Mouse (Mus musculus): ENCODE measurements at regions not wholly inside any gene's neighbourhood (a gene's known extent, or its start where the extent isn't known, plus 50 kb on each side); places are given as distances from the start of the nearest gene placed in this dataset.
"Not testable (repeated sequence)": the region's sequence is repeated elsewhere in the genome, so short reads cannot be mapped to it uniquely, and the experiment has no call there.

DNA sequence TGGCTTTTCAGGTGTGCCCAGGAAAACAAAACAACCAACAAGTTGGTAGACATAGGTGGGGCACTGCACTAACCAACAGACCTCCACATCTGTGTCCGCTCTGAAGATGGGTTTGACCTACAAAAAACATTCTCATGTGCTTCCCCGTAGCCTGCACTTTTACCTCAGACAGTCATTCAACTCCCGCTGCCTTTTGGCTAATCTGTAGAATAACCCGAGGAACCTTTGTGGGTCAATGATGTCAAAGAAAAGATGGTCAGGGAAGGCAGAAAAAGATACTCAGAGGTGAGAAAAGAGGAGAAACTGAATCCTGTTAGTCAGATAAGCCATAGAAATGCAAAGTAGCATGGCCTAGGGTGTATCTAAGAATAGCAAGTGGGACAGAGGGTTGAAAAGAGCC, 170.8 kb downstream of the Snx19 start:
- Histone ChIP-seq H3K4me3 (ENCODE audit: low read depth, low read length) (no peak overlapping the region), H3K4me1 (ENCODE audit: control insufficient read depth, insufficient read depth, low read length) (no peaks in the 10 kb centered on the region), H3K9ac (ENCODE audit: low read depth, low read length) (no peak overlapping the region), H3K27ac (ENCODE audit: low read depth, low read length) (no peak overlapping the region), H3K27me3 (ENCODE audit: control insufficient read depth, insufficient read depth, low read length) (no peaks in the 10 kb centered on the region), H3K9me3 (replicated peaks; ENCODE audit: control insufficient read depth, low read length) (no peaks in the 10 kb centered on the region), H3K4me2 (no peak overlapping the region), H3K36me3 (ENCODE audit: control insufficient read depth, insufficient read depth, low read length) (no peaks in the 10 kb centered on the region)
- 56% methylated on average over 4 of the region's 4 CpGs for WGBS (ENCODE audit: insufficient replicate concordance)
- no peak for ATAC-seq (replicated peaks; ENCODE audit: insufficient number of reproducible peaks, low FRiP score, low TSS enrichment)

DNA sequence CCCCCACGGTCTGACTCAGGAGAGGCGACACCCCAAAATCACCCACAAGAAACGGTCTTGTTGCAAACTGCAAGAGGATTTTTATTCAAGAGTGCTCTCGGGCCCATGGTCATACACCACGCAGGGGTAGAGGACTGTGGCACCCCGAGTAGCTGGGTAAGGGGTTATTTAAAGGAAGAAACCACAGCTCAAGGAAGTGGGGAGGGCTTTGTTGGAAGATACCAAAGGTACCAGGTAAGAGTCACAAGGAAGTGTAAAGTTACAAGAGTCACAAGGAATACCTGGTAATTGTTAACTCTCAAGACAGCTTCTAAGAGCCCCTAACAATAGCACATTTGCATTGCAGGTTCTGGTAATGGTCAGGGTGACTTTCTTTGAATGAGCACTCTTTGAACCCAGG, 170.2 kb downstream of the Snx19 start:
- H3K9ac ChIP-seq (ENCODE audit: low read depth, low read length); H3K4me1 ChIP-seq (ENCODE audit: control insufficient read depth, insufficient read depth, low read length); H3K36me3 ChIP-seq (ENCODE audit: control insufficient read depth, insufficient read depth, low read length); H3K27ac ChIP-seq (ENCODE audit: low read depth, low read length); H3K4me3 ChIP-seq (ENCODE audit: low read depth, low read length); H3K27me3 ChIP-seq (ENCODE audit: control insufficient read depth, insufficient read depth, low read length); H3K4me2 ChIP-seq; H3K9me3 ChIP-seq (replicated peaks; ENCODE audit: control insufficient read depth, low read length); ATAC-seq (replicated peaks; ENCODE audit: insufficient number of reproducible peaks, low FRiP score, low TSS enrichment): not testable (repeated sequence)
- 78% methylated on average over 6 of the region's 6 CpGs for WGBS (ENCODE audit: insufficient replicate concordance)

DNA sequence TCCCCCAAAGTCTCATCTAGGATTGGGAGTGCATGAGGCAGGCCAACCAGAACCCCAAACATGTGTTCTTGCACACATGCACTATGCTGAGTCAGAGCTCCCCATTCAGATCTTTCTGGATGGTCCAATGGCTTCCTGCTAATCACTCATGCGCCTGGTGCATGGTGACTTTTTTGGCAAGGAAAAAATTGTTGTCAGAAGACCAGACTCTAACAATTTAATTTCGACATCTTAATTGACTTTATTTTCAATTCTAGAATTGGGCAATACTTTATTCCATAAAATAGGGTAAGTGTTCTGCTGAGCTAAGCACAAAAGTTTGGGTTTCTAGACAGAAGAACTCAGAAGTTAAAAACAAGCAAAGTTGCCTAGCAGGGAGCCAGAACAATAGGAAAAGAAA, 165.7 kb downstream of the Snx19 start:
- Histone ChIP-seq H3K36me3 (ENCODE audit: control insufficient read depth, insufficient read depth, low read length) (no peaks in the 10 kb centered on the region), H3K27ac (ENCODE audit: low read depth, low read length) (no peak overlapping the region), H3K4me2 (no peak overlapping the region), H3K27me3 (ENCODE audit: control insufficient read depth, insufficient read depth, low read length) (no peaks in the 10 kb centered on the region), H3K4me3 (ENCODE audit: low read depth, low read length) (no peak overlapping the region), H3K4me1 (ENCODE audit: control insufficient read depth, insufficient read depth, low read length) (no peaks in the 10 kb centered on the region), H3K9me3 (replicated peaks; ENCODE audit: control insufficient read depth, low read length) (no peaks in the 10 kb centered on the region), H3K9ac (ENCODE audit: low read depth, low read length) (no peak overlapping the region)
- no peak for ATAC-seq (replicated peaks; ENCODE audit: insufficient number of reproducible peaks, low FRiP score, low TSS enrichment)
- 79% methylated on average over 2 of the region's 2 CpGs for WGBS (ENCODE audit: insufficient replicate concordance)

DNA sequence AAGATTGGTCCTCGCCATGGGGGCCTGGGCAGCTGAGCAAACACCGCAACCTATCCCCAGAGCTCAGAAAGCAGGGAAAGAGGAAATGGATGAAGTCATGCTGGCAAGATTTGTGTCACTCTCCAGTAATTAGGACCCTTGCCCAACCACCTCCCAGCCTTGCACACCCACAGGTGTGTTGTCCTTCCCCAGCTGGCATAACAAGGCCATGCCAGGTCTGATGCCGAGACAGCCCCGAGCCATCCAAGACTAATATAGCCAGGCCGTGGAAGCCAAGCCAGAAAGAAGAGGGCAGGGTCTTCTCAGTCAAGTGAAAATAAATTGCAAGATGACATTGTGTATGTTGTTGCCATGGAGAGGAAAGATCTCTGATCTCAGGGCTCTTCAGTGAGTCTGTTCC, 164.3 kb downstream of the Snx19 start:
- H3K4me1 ChIP-seq (ENCODE audit: control insufficient read depth, insufficient read depth, low read length): no peaks in the 10 kb centered on the region
- H3K27me3 ChIP-seq (ENCODE audit: control insufficient read depth, insufficient read depth, low read length): no peaks in the 10 kb centered on the region
- no peak overlapping the region for H3K4me3 ChIP-seq (ENCODE audit: low read depth, low read length)
- no peaks in the 10 kb centered on the region for H3K36me3 ChIP-seq (ENCODE audit: control insufficient read depth, insufficient read depth, low read length)
- H3K4me2 ChIP-seq: no peak overlapping the region
- 77% methylated on average over 5 of the region's 5 CpGs for WGBS (ENCODE audit: insufficient replicate concordance)
- H3K27ac ChIP-seq (ENCODE audit: low read depth, low read length): no peak overlapping the region
- no peaks in the 10 kb centered on the region for H3K9me3 ChIP-seq (replicated peaks; ENCODE audit: control insufficient read depth, low read length)
- H3K9ac ChIP-seq (ENCODE audit: low read depth, low read length): no peak overlapping the region
- no peak for ATAC-seq (replicated peaks; ENCODE audit: insufficient number of reproducible peaks, low FRiP score, low TSS enrichment)

DNA sequence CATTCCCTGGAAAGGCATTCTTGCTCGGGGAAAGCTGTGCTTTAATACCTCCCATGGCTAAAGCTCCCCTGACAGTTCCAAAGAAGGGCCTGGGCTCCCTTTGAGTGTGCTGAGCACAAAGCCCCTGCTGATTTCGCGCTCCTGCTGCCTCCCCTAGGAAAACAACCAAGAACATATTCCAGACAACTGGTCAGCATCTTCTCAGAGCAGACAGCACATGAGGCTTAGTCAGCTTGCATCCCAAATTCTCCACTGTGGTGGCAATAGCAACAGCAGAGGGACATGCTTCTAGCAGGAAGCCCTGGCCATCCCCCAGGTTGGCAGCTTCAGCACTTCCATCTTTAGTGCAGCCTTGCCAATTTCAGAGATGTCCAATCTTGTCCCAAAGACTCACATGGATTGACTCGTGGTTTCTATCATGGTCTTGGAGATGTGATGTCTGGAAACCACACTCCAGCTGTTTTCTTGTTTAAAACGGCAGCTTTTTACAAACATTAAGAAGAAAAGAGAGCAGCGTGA, 163.8 kb downstream of the Snx19 start:
- no peaks in the 10 kb centered on the region for H3K27me3 ChIP-seq (ENCODE audit: control insufficient read depth, insufficient read depth, low read length)
- H3K4me1 ChIP-seq (ENCODE audit: control insufficient read depth, insufficient read depth, low read length): no peaks in the 10 kb centered on the region
- 60% methylated on average over 6 of the region's 6 CpGs for WGBS (ENCODE audit: insufficient replicate concordance)
- no peak overlapping the region for H3K27ac ChIP-seq (ENCODE audit: low read depth, low read length)
- H3K9me3 ChIP-seq (replicated peaks; ENCODE audit: control insufficient read depth, low read length): no peaks in the 10 kb centered on the region
- no peak overlapping the region for H3K9ac ChIP-seq (ENCODE audit: low read depth, low read length)
- no peak for ATAC-seq (replicated peaks; ENCODE audit: insufficient number of reproducible peaks, low FRiP score, low TSS enrichment)
- no peak overlapping the region for H3K4me2 ChIP-seq
- H3K4me3 ChIP-seq (ENCODE audit: low read depth, low read length): no peak overlapping the region
- no peaks in the 10 kb centered on the region for H3K36me3 ChIP-seq (ENCODE audit: control insufficient read depth, insufficient read depth, low read length)

DNA sequence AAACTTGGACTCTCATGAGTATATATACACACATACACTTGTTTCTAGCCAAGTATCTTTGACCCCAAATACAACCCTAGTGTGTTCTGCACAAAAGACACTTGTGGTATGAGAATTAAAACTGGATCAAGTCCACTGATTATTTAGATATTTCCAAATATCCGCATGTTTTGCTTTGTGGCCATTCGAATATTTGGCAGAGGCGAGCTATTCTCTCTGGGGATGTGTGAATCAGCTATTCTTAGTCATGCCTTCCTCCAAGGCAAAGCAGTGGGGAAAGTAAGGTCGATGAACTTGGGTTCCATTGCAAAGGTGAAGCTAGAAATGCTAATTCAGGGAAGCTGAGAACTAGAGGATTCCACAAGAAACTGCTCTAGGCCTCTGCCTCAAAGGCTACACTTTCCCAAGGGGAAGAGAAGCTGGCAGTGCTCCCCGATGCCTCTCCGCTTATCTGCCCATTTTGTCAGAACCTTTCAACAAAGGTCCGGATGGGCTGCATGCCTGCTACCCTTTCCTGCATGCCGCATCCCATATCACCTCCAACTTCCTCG, 154.4 kb downstream of the Snx19 start:
- H3K27me3 ChIP-seq (ENCODE audit: control insufficient read depth, insufficient read depth, low read length): no peaks in the 10 kb centered on the region
- H3K27ac ChIP-seq (ENCODE audit: low read depth, low read length): no peak overlapping the region
- H3K4me3 ChIP-seq (ENCODE audit: low read depth, low read length): no peak overlapping the region
- no peak overlapping the region for H3K4me2 ChIP-seq
- no peaks in the 10 kb centered on the region for H3K9me3 ChIP-seq (replicated peaks; ENCODE audit: control insufficient read depth, low read length)
- WGBS (ENCODE audit: insufficient replicate concordance): 66% methylated on average over 9 of the region's 9 CpGs
- no peak overlapping the region for H3K9ac ChIP-seq (ENCODE audit: low read depth, low read length)
- no peak for ATAC-seq (replicated peaks; ENCODE audit: insufficient number of reproducible peaks, low FRiP score, low TSS enrichment)
- no peaks in the 10 kb centered on the region for H3K36me3 ChIP-seq (ENCODE audit: control insufficient read depth, insufficient read depth, low read length)
- H3K4me1 ChIP-seq (ENCODE audit: control insufficient read depth, insufficient read depth, low read length): peaks cover 5% of the 10 kb centered on the region; the same call in 1 of the 2 replicates

DNA sequence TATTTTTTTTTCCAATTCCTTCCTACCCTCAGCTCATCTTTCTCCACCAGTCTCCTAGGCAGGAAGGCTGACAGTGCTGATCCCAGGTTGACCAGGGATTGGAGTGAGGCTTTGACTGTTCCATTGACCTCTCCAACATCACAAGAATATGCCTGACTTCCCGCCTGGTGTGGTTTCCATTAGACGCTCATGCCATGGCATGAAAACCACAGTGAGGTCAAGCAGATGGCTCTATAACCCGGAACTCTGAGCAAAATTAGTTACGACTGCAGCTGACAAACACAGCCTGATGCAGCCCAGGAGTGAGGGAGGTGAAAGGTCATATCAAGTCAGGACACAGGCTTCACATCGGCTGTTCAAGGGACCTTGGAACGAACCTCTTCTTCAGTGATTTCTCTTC, 153.6 kb downstream of the Snx19 start:
- no peaks in the 10 kb centered on the region for H3K9me3 ChIP-seq (replicated peaks; ENCODE audit: control insufficient read depth, low read length)
- no peak for ATAC-seq (replicated peaks; ENCODE audit: insufficient number of reproducible peaks, low FRiP score, low TSS enrichment)
- no peaks in the 10 kb centered on the region for H3K27me3 ChIP-seq (ENCODE audit: control insufficient read depth, insufficient read depth, low read length)
- WGBS (ENCODE audit: insufficient replicate concordance): 60% methylated on average over 6 of the region's 6 CpGs
- H3K4me1 ChIP-seq (ENCODE audit: control insufficient read depth, insufficient read depth, low read length): peaks cover 5% of the 10 kb centered on the region; the same call in 1 of the 2 replicates
- no peak overlapping the region for H3K9ac ChIP-seq (ENCODE audit: low read depth, low read length)
- no peak overlapping the region for H3K4me3 ChIP-seq (ENCODE audit: low read depth, low read length)
- H3K4me2 ChIP-seq: no peak overlapping the region
- H3K27ac ChIP-seq (ENCODE audit: low read depth, low read length): no peak overlapping the region
- H3K36me3 ChIP-seq (ENCODE audit: control insufficient read depth, insufficient read depth, low read length): no peaks in the 10 kb centered on the region

DNA sequence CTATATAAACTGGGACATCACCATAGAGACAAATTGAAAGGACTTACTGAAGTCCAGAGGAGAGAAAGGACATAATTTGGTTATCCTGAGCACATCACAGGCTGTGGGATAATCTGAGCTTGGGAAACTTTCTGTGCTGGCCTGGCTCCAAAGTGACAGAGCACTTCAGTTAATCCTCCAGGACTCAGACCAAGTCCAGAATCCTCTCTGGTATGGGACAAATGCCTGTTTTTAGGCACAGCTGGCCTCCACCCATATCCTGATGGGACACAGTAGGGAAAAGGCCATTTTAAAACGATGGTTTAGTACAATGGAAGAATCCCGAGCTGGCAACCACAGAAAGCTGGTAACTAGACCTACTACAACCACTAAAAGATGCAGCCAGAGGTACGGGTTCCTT, 151.3 kb downstream of the Snx19 start:
- H3K9me3 ChIP-seq (replicated peaks; ENCODE audit: control insufficient read depth, low read length): no peaks in the 10 kb centered on the region
- ATAC-seq (replicated peaks; ENCODE audit: insufficient number of reproducible peaks, low FRiP score, low TSS enrichment): no peak
- whole genome bisulfite sequencing (ENCODE audit: insufficient replicate concordance): 81% methylated on average over 3 of the region's 3 CpGs
- peaks cover 7% of the 10 kb centered on the region; the same call in 1 of the 2 replicates for H3K4me1 ChIP-seq (ENCODE audit: control insufficient read depth, insufficient read depth, low read length)
- H3K4me2 ChIP-seq: no peak overlapping the region
- H3K36me3 ChIP-seq (ENCODE audit: control insufficient read depth, insufficient read depth, low read length): no peaks in the 10 kb centered on the region
- no peaks in the 10 kb centered on the region for H3K27me3 ChIP-seq (ENCODE audit: control insufficient read depth, insufficient read depth, low read length)
- H3K4me3 ChIP-seq (ENCODE audit: low read depth, low read length): no peak overlapping the region
- no peak overlapping the region for H3K27ac ChIP-seq (ENCODE audit: low read depth, low read length)
- H3K9ac ChIP-seq (ENCODE audit: low read depth, low read length): no peak overlapping the region

DNA sequence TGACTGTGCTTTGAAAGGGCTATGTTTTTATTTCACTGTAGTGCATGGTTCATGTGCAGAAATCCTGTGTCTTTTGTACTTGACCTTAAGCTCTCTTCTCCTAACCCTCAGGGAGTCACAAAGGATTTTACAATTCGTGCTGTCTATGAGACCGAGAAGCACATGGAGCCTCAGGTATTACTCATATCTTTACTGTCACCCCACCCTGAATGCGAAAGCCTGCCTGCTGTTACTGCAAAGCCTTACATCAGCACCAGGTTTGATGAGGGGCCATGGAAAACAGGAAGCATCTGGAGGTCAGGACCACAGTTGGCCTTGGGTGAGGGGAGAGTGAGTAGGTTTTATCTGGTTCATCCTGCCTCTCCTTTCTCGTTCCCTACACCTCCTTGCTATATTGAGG, 150.3 kb downstream of the Snx19 start:
- H3K27ac ChIP-seq (ENCODE audit: low read depth, low read length): no peak overlapping the region
- no peak for ATAC-seq (replicated peaks; ENCODE audit: insufficient number of reproducible peaks, low FRiP score, low TSS enrichment)

More for the DNA sequence above, 150.3 kb downstream of the Snx19 start:
- Histone ChIP-seq H3K27me3 (ENCODE audit: control insufficient read depth, insufficient read depth, low read length) (no peaks in the 10 kb centered on the region), H3K9ac (ENCODE audit: low read depth, low read length) (no peak overlapping the region), H3K9me3 (replicated peaks; ENCODE audit: control insufficient read depth, low read length) (no peaks in the 10 kb centered on the region), H3K4me3 (ENCODE audit: low read depth, low read length) (no peak overlapping the region), H3K4me1 (ENCODE audit: control insufficient read depth, insufficient read depth, low read length) (peaks cover 9% of the 10 kb centered on the region; the same call in 1 of the 2 replicates), H3K36me3 (ENCODE audit: control insufficient read depth, insufficient read depth, low read length) (no peaks in the 10 kb centered on the region), H3K4me2 (no peak overlapping the region)
- 57% methylated on average over 4 of the region's 4 CpGs for WGBS (ENCODE audit: insufficient replicate concordance)

Measured in heart, embryonic 11.5 days (tissue).